Mouse (Mus musculus) hindbrain, embryonic 14.5 days (tissue): ENCODE data around the gene Smg1. TPM values are rescaled to one million over a fixed set of nuclear protein-coding genes. Genes with fewer than 3 reads are reported as not detected.

Experiments used
- ATAC-seq: fragments of 200-750 bp; cut with Nextera tagmentation; 2 replicates; pipeline ENCODE4 v1.8.0; 2017; ENCODE audit warnings: moderate number of reproducible peaks, mild to moderate bottlenecking, moderate TSS enrichment, moderate library complexity; ENCODE audit not compliant: low FRiP score
- DNase-seq: peaks from one replicate; pipeline ENCODE4 v3.0.0-alpha.2; 2015; ENCODE audit warnings: low spot score
- H3K27ac ChIP-seq: fragments of 300-500 bp; sonication (generic); 2 replicates; pipeline ENCODE4 v1.5.1; 2014; ENCODE audit warnings: mild to moderate bottlenecking, moderate library complexity
- H3K27me3 ChIP-seq: fragments of 300-500 bp; sonication (generic); 2 replicates; pipeline ENCODE4 v1.6.1; 2014; ENCODE audit warnings: mild to moderate bottlenecking, low read length, mixed read lengths; ENCODE audit not compliant: control insufficient read depth, insufficient read depth
- H3K36me3 ChIP-seq: fragments of 300-500 bp; sonication (generic); replicated peaks from 2 replicates; pipeline ENCODE4 v1.6.1; 2014; ENCODE audit not compliant: control insufficient read depth, insufficient read depth
- H3K4me1 ChIP-seq: fragments of 300-500 bp; sonication (generic); replicated peaks from 2 replicates; pipeline ENCODE4 v1.6.1; 2014; ENCODE audit warnings: antibody characterized with exemption, low read length, mixed read lengths; ENCODE audit not compliant: control insufficient read depth, insufficient read depth
- H3K4me2 ChIP-seq: fragments of 300-500 bp; sonication (generic); replicated peaks from 2 replicates; pipeline ENCODE4 v1.6.1; 2014; ENCODE audit warnings: mild to moderate bottlenecking, moderate library complexity
- H3K4me3 ChIP-seq: fragments of 300-500 bp; sonication (generic); replicated peaks from 2 replicates; pipeline ENCODE4 v1.5.1; 2014; ENCODE audit warnings: mild to moderate bottlenecking, low read length
- H3K9ac ChIP-seq: fragments of 300-500 bp; sonication (generic); 2 replicates; pipeline ENCODE4 v1.6.1; 2014
- H3K9me3 ChIP-seq: fragments of 300-500 bp; sonication (generic); 2 replicates; pipeline ENCODE4 v1.6.1; 2016; ENCODE audit warnings: low read length; ENCODE audit not compliant: control insufficient read depth
- WGBS: fragments of 180-500 bp; shearing (Covaris S2); extraction: QIAGEN DNeasy Blood & Tissue Kit; methylation state at CpG from one replicate; pipeline ENCODE4 v1.1.7; 2014; 5-methylcytosine and 5-hydroxymethylcytosine counted together
- polyA plus RNA-seq: library from polyadenylated mRNA; unstranded; fragments of >200 nt; fragmentation: Nextera tagmentation; extraction: Ambion mirVana; gene quantifications from 2 replicates; pipeline ENCODE4 v1.2.1, GENCODE M21; 2014

Smg1 gene
- polyA plus RNA-seq, 1 experiment from 2014 or later, result 28.6 TPM

- Histone ChIP-seq H3K27ac (peak within 1 kb of the TSS; percentile 81), H3K4me1 (peaks cover 27% of the 10 kb centered on the region), H3K9me3 (no peaks in the 10 kb centered on the region), H3K36me3 (peaks cover 20% of the 10 kb centered on the region), H3K9ac (peak within 1 kb of the TSS; percentile 79), H3K4me2 (peak within 1 kb of the TSS; percentile 81), H3K4me3 (peak within 1 kb of the TSS; percentile 76), H3K27me3 (no peaks in the 10 kb centered on the region)
- DNase-seq, result peak; percentile 96
- ATAC-seq, result peak; percentile 98
- under 1% methylated on average over 39 of the region's 39 CpGs for WGBS
These were observed 113.9 kb downstream of the Smg1 start, which contains the start of gene Arl6ip1 for GRCm38 (mm10) chr7:118129430-118130041. Arl6ip1 (minus strand) TSS chr7:118129662.

DNA sequence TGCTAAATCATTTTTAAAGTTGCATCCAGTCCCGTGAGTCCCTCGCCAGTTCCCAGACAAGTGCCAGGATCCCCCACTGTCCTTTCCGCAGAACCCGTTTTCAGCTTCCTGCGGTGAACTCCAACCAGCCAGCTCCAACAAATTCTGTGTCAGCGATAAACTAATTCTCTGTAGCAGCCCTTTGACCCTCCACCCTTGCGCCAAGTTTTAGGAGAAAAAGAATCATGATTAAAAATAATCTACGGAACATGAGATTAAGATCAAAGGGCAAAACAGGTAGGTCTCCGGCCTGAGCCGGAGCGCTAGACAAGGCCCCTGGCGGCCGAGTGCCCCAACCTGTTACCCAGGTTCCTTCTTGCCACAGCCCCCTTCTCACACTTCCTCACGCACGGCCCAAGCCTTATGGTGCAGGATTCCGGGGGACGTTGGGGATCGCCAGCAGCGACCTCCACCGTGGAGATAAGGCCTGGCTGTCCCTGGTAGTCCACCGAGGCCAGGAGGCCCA, 114.5 kb downstream of the Smg1 start:
- Histone ChIP-seq H3K4me3 (peak overlapping the region; percentile 76), H3K36me3 (peaks cover 23% of the 10 kb centered on the region), H3K4me2 (peak overlapping the region; percentile 81), H3K9me3 (no peaks in the 10 kb centered on the region), H3K27me3 (no peaks in the 10 kb centered on the region), H3K9ac (peak overlapping the region; percentile 79), H3K4me1 (peaks cover 27% of the 10 kb centered on the region), H3K27ac (peak overlapping the region; percentile 81)
- DNase-seq (no peak), ATAC-seq (peak; percentile 83)
- WGBS, result under 1% methylated on average over 21 of the region's 21 CpGs

DNA sequence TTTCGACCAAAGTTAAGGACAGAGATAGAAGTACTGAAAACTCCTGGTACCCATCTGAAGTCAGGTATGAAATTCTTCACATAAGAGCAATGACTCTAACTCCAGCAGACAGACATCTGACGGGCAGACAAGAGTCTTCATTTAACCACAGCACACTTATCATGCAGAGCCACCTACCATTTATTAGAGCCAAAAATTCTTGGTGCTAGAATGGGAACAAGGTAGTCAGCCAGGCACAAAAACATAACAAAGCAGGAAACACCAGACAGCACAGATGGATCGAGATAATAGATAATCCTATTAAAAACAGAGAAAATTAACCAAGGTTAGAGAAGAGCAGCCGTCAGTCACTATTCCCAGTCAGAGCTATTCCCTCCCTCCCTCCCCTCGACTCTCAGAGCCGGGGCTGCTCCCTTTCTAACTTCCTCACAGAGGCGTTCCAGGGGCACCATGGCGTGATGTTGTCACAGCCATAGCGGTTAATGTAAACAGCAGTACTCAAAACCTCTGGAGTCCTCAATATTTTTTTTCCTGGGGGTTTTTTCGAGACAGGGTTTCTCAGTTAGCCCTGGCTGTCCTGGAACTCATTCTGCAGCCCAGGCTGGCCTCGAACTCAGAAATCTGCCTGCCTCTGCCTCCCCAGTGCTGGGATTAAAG, 117.1 kb downstream of the Smg1 start:
- 84% methylated on average over 11 of the region's 11 CpGs for WGBS

GRCm38 (mm10) chr7:118125736-118126135, 117.7 kb downstream of the Smg1 start:
- H3K4me2 ChIP-seq, result no peak overlapping the region
- ATAC-seq, result no peak
- H3K27me3 ChIP-seq, result no peaks in the 10 kb centered on the region

More for the DNA sequence above, 117.1 kb downstream of the Smg1 start:
- no peaks in the 10 kb centered on the region for H3K27me3 ChIP-seq
- no peaks in the 10 kb centered on the region for H3K9me3 ChIP-seq
- no peak overlapping the region for H3K27ac ChIP-seq
- no peak overlapping the region for H3K4me3 ChIP-seq
- peak overlapping the region; percentile 81; the same call in 1 of the 2 replicates for H3K4me2 ChIP-seq
- ATAC-seq, result no peak
- peaks cover 43% of the 10 kb centered on the region for H3K36me3 ChIP-seq
- no peak for DNase-seq
- H3K4me1 ChIP-seq, result peaks cover 27% of the 10 kb centered on the region
- no peak overlapping the region for H3K9ac ChIP-seq

GRCm38 (mm10) chr7:118123512-118124411, 119.7 kb downstream of the Smg1 start:
- Histone ChIP-seq H3K27me3 (no peaks in the 10 kb centered on the region), H3K36me3 (peaks cover 67% of the 10 kb centered on the region), H3K4me3 (no peak overlapping the region), H3K4me1 (peaks cover 22% of the 10 kb centered on the region), H3K9me3 (no peaks in the 10 kb centered on the region), H3K9ac (no peak overlapping the region), H3K4me2 (no peak overlapping the region), H3K27ac (no peak overlapping the region)
- DNase-seq, result no peak
- ATAC-seq, result no peak
- WGBS, result 91% methylated on average over 4 of the region's 4 CpGs

More at GRCm38 (mm10) chr7:118125736-118126135, 117.7 kb downstream of the Smg1 start:
- peaks cover 47% of the 10 kb centered on the region for H3K36me3 ChIP-seq
- DNase-seq, result no peak
- H3K4me1 ChIP-seq, result peaks cover 27% of the 10 kb centered on the region
- no peak overlapping the region for H3K27ac ChIP-seq
- no peak overlapping the region for H3K9ac ChIP-seq
- H3K4me3 ChIP-seq, result no peak overlapping the region
- no peaks in the 10 kb centered on the region for H3K9me3 ChIP-seq

GRCm38 (mm10) chr7:118122235-118122634, 121.2 kb downstream of the Smg1 start:
- H3K4me3 ChIP-seq, result no peak overlapping the region
- no peak overlapping the region for H3K4me2 ChIP-seq
- no peak overlapping the region for H3K9ac ChIP-seq
- DNase-seq (no peak), ATAC-seq (no peak)
- H3K4me1 ChIP-seq, result peaks cover 8% of the 10 kb centered on the region; the same call in 1 of the 2 replicates
- H3K27ac ChIP-seq, result no peak overlapping the region
- H3K36me3 ChIP-seq, result peaks cover 78% of the 10 kb centered on the region
- 95% methylated on average over 7 of the region's 7 CpGs for WGBS
- no peaks in the 10 kb centered on the region for H3K27me3 ChIP-seq
- no peaks in the 10 kb centered on the region for H3K9me3 ChIP-seq

DNA sequence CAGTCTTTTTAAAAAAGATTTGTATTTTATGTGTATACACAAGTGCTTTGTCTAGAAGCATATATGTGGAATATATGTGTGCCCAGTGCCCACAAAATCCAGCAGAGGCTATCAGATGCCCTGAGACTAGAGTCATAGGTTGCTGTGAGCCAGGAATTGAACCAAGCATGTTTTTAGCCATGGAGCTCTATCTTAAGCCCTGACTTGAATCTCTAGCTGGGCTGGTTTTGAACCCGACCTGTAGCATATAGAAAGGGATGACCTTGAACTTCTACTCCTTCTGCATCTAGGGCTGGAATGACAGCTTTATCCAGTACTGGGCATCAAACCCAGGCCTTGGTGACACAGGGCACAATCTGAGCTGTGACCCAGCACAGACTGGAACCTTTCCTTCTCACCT, 122.8 kb downstream of the Smg1 start:
- ATAC-seq (no peak), DNase-seq (no peak)
- Histone ChIP-seq H3K9me3 (no peaks in the 10 kb centered on the region), H3K27ac (no peak overlapping the region), H3K4me3 (no peak overlapping the region), H3K36me3 (peaks cover 64% of the 10 kb centered on the region), H3K4me1 (no peaks in the 10 kb centered on the region), H3K4me2 (no peak overlapping the region), H3K27me3 (no peaks in the 10 kb centered on the region), H3K9ac (no peak overlapping the region)
- WGBS, result 86% methylated on average over 1 of the region's 1 CpGs

DNA sequence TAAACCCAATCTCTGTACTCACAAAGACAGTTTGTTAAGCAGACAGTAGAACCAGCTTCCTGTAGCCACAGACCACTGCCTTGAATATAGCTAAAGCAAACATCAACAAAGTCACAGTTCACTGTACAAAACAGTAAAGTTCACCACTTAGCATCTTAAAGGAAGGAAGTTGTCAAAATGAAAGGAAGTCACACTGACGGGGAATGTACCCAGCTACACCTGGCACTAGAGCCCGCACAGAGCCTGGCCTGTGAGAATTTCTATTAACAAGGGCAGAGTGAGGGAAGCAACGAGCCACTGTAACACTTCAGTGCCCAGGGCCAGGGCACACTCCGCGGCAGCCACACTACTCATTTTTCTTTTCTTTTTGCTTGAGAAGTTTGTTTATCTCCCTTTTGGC, 123.5 kb downstream of the Smg1 start:
- no peak for ATAC-seq
- H3K27ac ChIP-seq, result no peak overlapping the region
- peaks cover 3% of the 10 kb centered on the region for H3K4me1 ChIP-seq
- H3K4me2 ChIP-seq, result no peak overlapping the region
- no peaks in the 10 kb centered on the region for H3K27me3 ChIP-seq
- DNase-seq, result no peak
- no peak overlapping the region for H3K9ac ChIP-seq
- H3K36me3 ChIP-seq, result peaks cover 62% of the 10 kb centered on the region
- H3K9me3 ChIP-seq, result no peaks in the 10 kb centered on the region
- no peak overlapping the region for H3K4me3 ChIP-seq
- 90% methylated on average over 5 of the region's 5 CpGs for WGBS

GRCm38 (mm10) chr7:118119142-118119541, 124.3 kb downstream of the Smg1 start:
- Histone ChIP-seq H3K4me1 (peaks cover 11% of the 10 kb centered on the region), H3K27me3 (no peaks in the 10 kb centered on the region), H3K4me3 (no peak overlapping the region), H3K36me3 (peaks cover 63% of the 10 kb centered on the region), H3K27ac (no peak overlapping the region), H3K9ac (no peak overlapping the region), H3K9me3 (no peaks in the 10 kb centered on the region), H3K4me2 (no peak overlapping the region)
- no peak for ATAC-seq
- no peak for DNase-seq
- 52% methylated on average over 2 of the region's 2 CpGs for WGBS
